Mouse (Mus musculus) right cerebral cortex, adult 18-20 months (tissue): ENCODE data around the gene AW011738.

ENCODE experiments used
- DNase-seq: peaks from one replicate; pipeline ENCODE4 v3.0.0; 2022; ENCODE audit warnings: mixed read lengths

The AW011738 gene

GRCm38 (mm10) chr4:156203001-156203412 lies at the start of gene AW011738:
Gene AW011738, plus strand, starts transcription at chr4:156203304.
- peak; percentile 68 for DNase-seq

GRCm38 (mm10) chr4:156154771-156155170 lies 48.3 kb upstream of the AW011738 start:
- no peak for DNase-seq

- DNase-seq: no peak
These were observed 36.6 kb upstream of the AW011738 start for GRCm38 (mm10) chr4:156166477-156166876.

- no peak for DNase-seq
These were observed 34.5 kb upstream of the AW011738 start for GRCm38 (mm10) chr4:156168611-156169010.

GRCm38 (mm10) chr4:156169129-156169528 lies 34.0 kb upstream of the AW011738 start:
- no peak for DNase-seq

- DNase-seq: no peak
These were observed 31.3 kb upstream of the AW011738 start for GRCm38 (mm10) chr4:156171828-156172227.

- no peak for DNase-seq
These were observed 25.5 kb upstream of the AW011738 start for GRCm38 (mm10) chr4:156177630-156178029.

GRCm38 (mm10) chr4:156183747-156184146 lies 19.4 kb upstream of the AW011738 start:
- DNase-seq: no peak

- DNase-seq: no peak
These were observed 18.7 kb upstream of the AW011738 start for GRCm38 (mm10) chr4:156184291-156184954.

- DNase-seq: no peak
These were observed 17.6 kb upstream of the AW011738 start for GRCm38 (mm10) chr4:156185456-156185949.

- DNase-seq: peak; percentile 77
These were observed 16.9 kb upstream of the AW011738 start for GRCm38 (mm10) chr4:156185950-156186850.

GRCm38 (mm10) chr4:156188162-156188810 lies 14.8 kb upstream of the AW011738 start:
- no peak for DNase-seq

GRCm38 (mm10) chr4:156188811-156189323 lies 14.2 kb upstream of the AW011738 start:
- no peak for DNase-seq

GRCm38 (mm10) chr4:156192421-156193199 lies 10.5 kb upstream of the AW011738 start:
- no peak for DNase-seq

GRCm38 (mm10) chr4:156193200-156193590 lies 9.9 kb upstream of the AW011738 start:
- DNase-seq: no peak

GRCm38 (mm10) chr4:156193906-156194305 lies 9.2 kb upstream of the AW011738 start:
- no peak for DNase-seq

GRCm38 (mm10) chr4:156194346-156194745 lies 8.8 kb upstream of the AW011738 start:
- no peak for DNase-seq

GRCm38 (mm10) chr4:156195927-156196870 lies 6.9 kb upstream of the AW011738 start:
- peak; percentile 45 for DNase-seq

- DNase-seq: peak; percentile 45
These were observed 5.8 kb upstream of the AW011738 start, which contains the start of gene Agrn for GRCm38 (mm10) chr4:156197131-156197828. Gene Agrn, minus strand, starts transcription at chr4:156197488.

GRCm38 (mm10) chr4:156197829-156198205 lies 5.3 kb upstream of the AW011738 start:
- DNase-seq: peak; percentile 67
